Mouse (Mus musculus) embryonic facial prominence, embryonic 15.5 days (tissue): Measurements from ENCODE around the gene Bloc1s6. TPM values are rescaled to one million over a fixed set of nuclear protein-coding genes. Genes with fewer than 3 reads are reported as not detected.

Source experiments
- ATAC-seq: fragments of 200-750 bp; cut with Nextera tagmentation; 2 replicates; pipeline ENCODE4 v1.8.0; 2017; ENCODE audit warnings: low read depth, moderate TSS enrichment; ENCODE audit not compliant: insufficient number of reproducible peaks, low FRiP score, low TSS enrichment
- H3K27ac ChIP-seq: fragments of 300-500 bp; sonication (generic); replicated peaks from 2 replicates; pipeline ENCODE4 v1.5.1; 2015; ENCODE audit warnings: mild to moderate bottlenecking, inconsistent platforms
- H3K27me3 ChIP-seq: fragments of 300-500 bp; sonication (generic); 2 replicates; pipeline ENCODE4 v1.6.1; 2015; ENCODE audit warnings: inconsistent platforms
- H3K36me3 ChIP-seq: fragments of 300-500 bp; sonication (generic); 2 replicates; pipeline ENCODE4 v1.6.1; 2015; ENCODE audit warnings: mild to moderate bottlenecking, inconsistent platforms
- H3K4me1 ChIP-seq: fragments of 300-500 bp; sonication (generic); 2 replicates; pipeline ENCODE4 v1.6.1; 2015; ENCODE audit warnings: inconsistent platforms
- H3K4me2 ChIP-seq: fragments of 300-500 bp; sonication (generic); replicated peaks from 2 replicates; pipeline ENCODE4 v1.6.1; 2015; ENCODE audit warnings: mild to moderate bottlenecking, inconsistent platforms
- H3K4me3 ChIP-seq: fragments of 300-500 bp; sonication (generic); replicated peaks from 2 replicates; pipeline ENCODE4 v1.5.1; 2015; ENCODE audit warnings: mild to moderate bottlenecking, inconsistent platforms
- H3K9ac ChIP-seq: fragments of 300-500 bp; sonication (generic); 2 replicates; pipeline ENCODE4 v1.6.1; 2015; ENCODE audit warnings: inconsistent platforms
- H3K9me3 ChIP-seq: fragments of 300-500 bp; sonication (generic); replicated peaks from 2 replicates; pipeline ENCODE4 v1.6.1; 2016; ENCODE audit warnings: inconsistent platforms
- WGBS: fragments of 180-500 bp; shearing (Covaris S2); methylation state at CpG from one replicate; pipeline ENCODE4 v1.1.7; 2015; 5-methylcytosine and 5-hydroxymethylcytosine counted together
- polyA plus RNA-seq: library from polyadenylated mRNA; unstranded; fragments of >200 nt; fragmentation: Nextera tagmentation; extraction: Ambion mirVana; gene quantifications from 2 replicates; pipeline ENCODE4 v1.2.1, GENCODE M21; 2015

The Bloc1s6 gene
- polyA plus RNA-seq: 46.5 and 47.5 TPM in 2 replicates

DNA sequence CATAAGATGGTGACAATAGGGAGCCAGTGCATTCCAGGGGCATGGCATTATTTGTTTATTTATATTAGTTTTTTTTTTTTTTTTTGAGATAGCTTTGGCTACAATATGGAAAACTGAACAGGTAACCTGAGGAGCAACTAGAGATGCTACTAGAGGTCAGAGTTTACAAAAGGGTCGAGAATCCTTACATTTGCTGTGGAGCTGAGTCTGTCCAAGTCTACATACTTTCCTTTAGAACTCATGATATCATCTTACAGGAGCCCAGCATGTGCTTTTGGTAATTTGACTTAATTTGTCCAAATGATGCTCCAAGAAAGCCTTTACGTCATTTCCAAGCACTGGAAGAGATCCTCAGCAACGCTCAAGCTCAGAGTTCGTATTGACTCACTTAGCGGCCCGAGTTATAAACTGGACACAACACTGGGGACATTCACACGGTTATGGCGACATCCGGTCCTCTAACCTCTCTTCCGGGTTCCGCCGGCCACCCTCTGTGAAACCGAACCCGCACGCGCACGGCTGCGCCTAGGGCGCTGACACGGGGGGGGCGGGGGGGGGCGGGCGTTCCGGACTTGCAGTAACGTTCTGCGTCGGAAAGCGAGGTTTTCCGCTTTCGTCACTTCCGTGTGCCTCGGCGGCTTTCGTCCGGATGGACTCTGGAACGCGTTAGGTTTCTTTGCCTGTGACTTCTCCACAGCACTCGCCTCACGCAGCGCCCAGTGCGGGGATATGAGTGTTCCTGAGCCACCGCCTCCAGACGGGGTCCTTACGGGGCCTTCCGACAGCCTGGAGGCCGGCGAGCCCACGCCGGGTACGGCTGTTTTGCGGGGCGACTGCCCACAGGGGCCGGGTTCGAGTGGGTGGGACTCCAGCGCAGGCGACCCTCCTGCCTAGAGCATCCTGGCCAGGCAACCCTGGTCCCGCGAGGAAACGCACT, at the start of gene Bloc1s6:
Bloc1s6 (plus strand) TSS at position 610 of the 937 bp plus-strand sequence.
- Histone ChIP-seq H3K4me2 (peak within 1 kb of the TSS; percentile 67), H3K27me3 (0 out of 2 replicates have a peak, but pooled peaks cover 10% of the 10 kb centered on the region), H3K27ac (peak within 1 kb of the TSS; percentile 93), H3K4me1 (peaks cover 9% of the 10 kb centered on the region), H3K4me3 (peak within 1 kb of the TSS; percentile 82), H3K9ac (peak within 1 kb of the TSS; percentile 91), H3K9me3 (no peaks in the 10 kb centered on the region), H3K36me3 (no peaks in the 10 kb centered on the region)
- peak; percentile 91 for ATAC-seq
- under 1% methylated on average over 53 of the region's 59 CpGs for WGBS

DNA sequence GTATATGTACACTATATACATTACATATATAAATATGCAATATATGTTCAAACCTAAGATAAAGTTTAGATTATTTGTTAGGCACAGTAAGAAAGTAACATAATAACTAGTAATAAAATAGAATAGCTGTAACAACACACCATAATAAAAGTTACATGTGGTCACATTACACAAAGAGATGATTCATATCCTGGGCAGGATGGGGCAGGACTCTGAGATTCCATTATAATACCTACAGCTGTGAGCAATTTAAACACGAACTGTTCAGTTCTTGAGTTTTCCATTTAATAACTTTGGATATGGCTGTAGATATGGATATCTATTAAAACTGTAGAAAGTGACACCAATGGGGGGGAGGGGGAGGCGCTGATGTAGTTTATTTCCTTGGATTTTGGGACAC, 40.8 kb upstream of the Bloc1s6 start:
- H3K27ac ChIP-seq: no peak overlapping the region
- WGBS: 52% methylated on average over 2 of the region's 2 CpGs
- H3K36me3 ChIP-seq: no peaks in the 10 kb centered on the region
- H3K4me2 ChIP-seq: no peak overlapping the region
- no peak overlapping the region for H3K9ac ChIP-seq
- no peak overlapping the region for H3K4me3 ChIP-seq
- H3K4me1 ChIP-seq: peaks cover 9% of the 10 kb centered on the region
- H3K27me3 ChIP-seq: no peaks in the 10 kb centered on the region
- ATAC-seq: no peak
- no peaks in the 10 kb centered on the region for H3K9me3 ChIP-seq

DNA sequence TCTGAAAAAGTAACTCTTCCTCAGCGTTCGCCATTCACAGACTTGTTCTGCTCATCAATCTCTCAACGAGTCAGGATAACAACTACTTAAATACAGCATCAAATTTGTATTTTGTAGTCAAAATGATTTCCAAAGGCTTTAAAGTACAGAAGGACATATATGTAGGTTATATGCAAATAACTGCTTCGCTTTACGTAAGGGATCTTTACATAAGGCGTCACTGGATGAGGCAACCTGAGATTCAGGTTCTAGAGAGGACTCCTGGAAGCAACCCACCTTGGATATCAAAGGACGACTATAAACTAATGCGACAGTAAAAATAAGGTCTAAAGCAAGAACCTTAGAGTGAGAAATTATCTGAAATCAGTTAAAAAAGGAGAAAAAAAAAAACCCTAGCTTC, 37.3 kb upstream of the Bloc1s6 start:
- H3K27ac ChIP-seq: no peak overlapping the region
- H3K27me3 ChIP-seq: no peaks in the 10 kb centered on the region
- ATAC-seq: no peak
- no peaks in the 10 kb centered on the region for H3K9me3 ChIP-seq
- H3K4me1 ChIP-seq: peaks cover 12% of the 10 kb centered on the region
- peak overlapping the region; percentile 72 for H3K4me2 ChIP-seq
- H3K9ac ChIP-seq: no peak overlapping the region; the same call in 1 of the 2 replicates
- H3K4me3 ChIP-seq: peak overlapping the region; percentile 76
- H3K36me3 ChIP-seq: no peaks in the 10 kb centered on the region
- 61% methylated on average over 8 of the region's 8 CpGs for WGBS

DNA sequence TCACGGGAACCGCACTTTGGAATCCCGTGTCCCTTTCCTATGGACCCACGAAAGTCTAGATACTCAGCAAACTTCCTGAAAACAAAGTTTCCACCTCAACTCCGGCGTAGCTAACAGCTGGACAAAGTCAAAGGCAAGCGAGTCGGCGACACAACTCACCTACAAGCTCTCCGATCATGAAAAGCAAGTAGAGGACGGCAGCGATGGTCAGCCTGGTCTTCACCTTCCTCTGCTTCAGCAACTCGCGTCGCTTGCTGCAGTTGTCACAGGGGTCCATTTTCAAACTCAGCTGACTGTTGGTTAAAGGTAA, 36.5 kb upstream of the Bloc1s6 start:
- WGBS: under 1% methylated on average over 15 of the region's 15 CpGs
- Histone ChIP-seq H3K27me3 (no peaks in the 10 kb centered on the region), H3K4me3 (peak overlapping the region; percentile 76), H3K9ac (peak overlapping the region; percentile 47), H3K27ac (peak overlapping the region; percentile 74; the same call in 1 of the 2 replicates), H3K9me3 (no peaks in the 10 kb centered on the region), H3K4me2 (peak overlapping the region; percentile 72), H3K36me3 (no peaks in the 10 kb centered on the region), H3K4me1 (peaks cover 12% of the 10 kb centered on the region)
- no peak for ATAC-seq

DNA sequence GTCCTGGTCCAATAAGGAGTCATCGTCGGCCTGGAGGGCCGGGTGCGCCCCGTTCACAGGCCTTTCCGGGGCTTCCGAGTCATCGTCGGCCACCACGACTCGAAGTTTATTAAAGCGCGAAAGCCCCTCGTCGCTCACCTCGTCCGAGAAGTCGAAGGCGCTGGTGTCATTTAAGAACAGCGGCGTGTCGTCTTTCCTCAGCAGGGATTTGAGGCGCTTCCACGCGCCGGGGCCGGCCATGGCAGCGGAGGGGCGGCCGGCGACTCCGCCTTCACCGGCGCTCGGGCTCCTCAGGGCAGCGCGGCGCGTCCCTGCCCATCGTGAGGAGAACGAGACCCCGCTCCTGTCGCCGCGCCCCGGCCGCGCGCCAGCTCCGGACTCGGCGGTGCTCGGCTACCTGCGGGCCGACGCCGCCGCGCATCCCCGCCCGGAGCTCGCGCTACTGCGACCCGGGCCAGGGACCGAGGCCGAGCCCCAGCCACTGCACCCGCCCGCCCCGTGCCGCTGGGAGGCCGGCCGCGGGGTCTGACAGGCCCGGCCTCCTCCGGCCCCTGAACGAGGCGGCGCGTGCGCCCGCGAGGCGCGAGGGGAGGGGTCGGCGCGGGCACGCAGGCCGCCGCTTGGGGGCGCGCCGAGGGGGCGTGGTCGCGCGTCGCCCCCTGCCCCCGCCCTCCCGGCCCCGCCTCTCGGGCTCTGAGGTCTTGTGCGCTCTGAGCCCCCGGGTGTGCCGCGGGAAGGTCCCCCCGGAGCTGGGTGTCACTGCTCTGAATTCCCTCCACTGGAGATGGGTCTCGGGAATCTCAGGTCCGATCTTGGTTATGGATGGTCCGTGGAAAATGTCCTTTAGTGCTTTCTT, 35.9 kb upstream of the Bloc1s6 start, which contains the start of gene Slc30a4:
Slc30a4 (minus strand) TSS at position 483 of the 856 bp plus-strand sequence.
- under 1% methylated on average over 108 of the region's 111 CpGs for WGBS
- peak within 1 kb of the TSS; percentile 72 for H3K4me2 ChIP-seq
- H3K27me3 ChIP-seq: no peaks in the 10 kb centered on the region
- peak; percentile 95 for ATAC-seq
- peak within 1 kb of the TSS; percentile 76 for H3K4me3 ChIP-seq
- H3K27ac ChIP-seq: peak within 1 kb of the TSS; percentile 74; the same call in 1 of the 2 replicates
- H3K9me3 ChIP-seq: no peaks in the 10 kb centered on the region
- peaks cover 12% of the 10 kb centered on the region for H3K4me1 ChIP-seq
- H3K9ac ChIP-seq: peak within 1 kb of the TSS; percentile 47
- no peaks in the 10 kb centered on the region for H3K36me3 ChIP-seq

DNA sequence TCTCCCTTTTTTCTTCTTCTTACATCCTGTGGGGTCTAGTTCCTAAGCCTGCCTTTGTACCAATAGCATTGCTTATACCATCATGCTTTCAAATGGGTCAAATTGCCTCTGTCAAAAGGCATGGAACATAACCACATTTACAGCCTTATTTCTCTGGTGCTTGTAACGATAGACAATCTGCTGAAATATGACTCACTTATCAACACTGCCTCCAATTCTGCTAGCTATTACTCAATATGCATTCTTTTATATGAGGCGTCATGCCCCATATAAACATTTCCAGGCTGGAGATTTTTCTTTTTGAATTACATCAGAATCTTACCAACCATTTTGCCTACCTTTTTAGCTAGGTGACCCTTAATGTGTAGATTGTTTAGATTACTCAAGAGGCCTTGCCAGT, 33.7 kb upstream of the Bloc1s6 start:
- no peak for ATAC-seq
- H3K9ac ChIP-seq: no peak overlapping the region
- no peaks in the 10 kb centered on the region for H3K27me3 ChIP-seq
- WGBS: 67% methylated on average over 2 of the region's 2 CpGs
- peaks cover 12% of the 10 kb centered on the region for H3K4me1 ChIP-seq
- no peaks in the 10 kb centered on the region for H3K36me3 ChIP-seq
- H3K9me3 ChIP-seq: no peaks in the 10 kb centered on the region
- H3K27ac ChIP-seq: no peak overlapping the region
- H3K4me2 ChIP-seq: no peak overlapping the region
- H3K4me3 ChIP-seq: no peak overlapping the region

DNA sequence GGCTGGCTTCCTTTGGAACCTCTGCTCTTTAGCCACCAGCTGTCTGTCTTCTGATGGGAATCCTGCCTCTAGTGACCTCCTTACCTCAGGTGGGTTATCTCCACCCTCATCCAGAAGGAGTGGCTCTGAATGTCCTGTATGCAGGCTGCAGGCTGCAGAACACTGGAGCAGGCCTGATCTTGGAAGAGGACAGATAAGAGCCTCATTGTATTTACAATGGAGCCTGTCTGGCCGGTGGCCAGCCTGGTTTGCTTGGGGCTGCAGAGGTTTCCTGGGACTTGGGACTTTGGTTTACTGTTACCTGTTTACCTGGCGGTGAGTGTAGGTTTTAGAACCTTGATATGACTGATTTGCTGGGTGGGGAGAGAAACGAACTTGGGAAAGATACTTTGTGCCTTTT, 30.2 kb upstream of the Bloc1s6 start:
- Histone ChIP-seq H3K36me3 (no peaks in the 10 kb centered on the region), H3K4me3 (no peak overlapping the region), H3K27me3 (no peaks in the 10 kb centered on the region), H3K4me2 (no peak overlapping the region), H3K9ac (no peak overlapping the region), H3K27ac (no peak overlapping the region), H3K9me3 (no peaks in the 10 kb centered on the region), H3K4me1 (0 out of 2 replicates have a peak, but pooled peaks cover under 1% of the 10 kb centered on the region)
- WGBS: 46% methylated on average over 3 of the region's 3 CpGs
- ATAC-seq: no peak

DNA sequence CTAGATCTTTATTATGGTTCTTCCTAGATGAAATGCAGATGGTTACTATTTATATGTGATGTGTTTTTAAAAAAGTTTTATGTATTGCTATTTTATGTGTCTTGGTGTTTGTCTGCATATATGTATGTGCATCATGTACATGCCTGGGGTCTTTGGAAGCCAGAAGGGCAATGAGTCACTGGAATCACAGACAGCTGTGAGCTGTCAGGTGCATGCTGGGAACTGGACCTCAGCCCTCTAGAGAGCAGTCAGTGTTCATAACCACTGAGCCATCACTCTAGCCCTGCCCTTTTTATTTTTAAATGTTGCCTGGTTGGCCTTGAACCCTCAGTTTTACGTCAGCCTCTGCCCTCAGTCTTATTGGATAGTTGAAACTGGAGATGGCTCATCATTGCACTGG, 29.1 kb upstream of the Bloc1s6 start:
- WGBS: 64% methylated on average over 1 of the region's 1 CpGs

DNA sequence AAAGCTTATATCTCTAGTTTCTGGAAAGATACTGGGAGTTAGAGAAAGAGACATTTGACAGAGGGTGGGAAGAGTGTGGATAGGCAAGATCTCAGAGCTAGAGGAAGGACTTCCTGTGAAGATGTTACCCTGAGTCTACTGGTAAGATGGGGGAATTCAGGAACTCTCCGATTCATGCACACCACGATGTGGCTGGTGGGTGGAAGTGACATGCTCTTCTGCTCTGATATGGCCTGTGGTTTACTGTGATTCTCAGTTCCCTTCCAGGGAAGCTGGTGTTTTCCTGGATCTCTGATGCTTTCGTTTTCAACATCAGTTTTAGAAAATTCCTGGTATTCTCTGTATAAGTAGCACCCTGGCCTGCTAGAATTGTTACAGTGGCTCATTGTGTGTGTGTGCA, 26.4 kb upstream of the Bloc1s6 start:
- 73% methylated on average over 3 of the region's 3 CpGs for WGBS
- ATAC-seq: no peak

More for the DNA sequence above, 29.1 kb upstream of the Bloc1s6 start:
- no peaks in the 10 kb centered on the region for H3K9me3 ChIP-seq
- H3K4me2 ChIP-seq: no peak overlapping the region
- no peak overlapping the region for H3K27ac ChIP-seq
- no peaks in the 10 kb centered on the region for H3K27me3 ChIP-seq
- H3K36me3 ChIP-seq: no peaks in the 10 kb centered on the region
- no peak overlapping the region for H3K4me3 ChIP-seq
- no peaks in the 10 kb centered on the region for H3K4me1 ChIP-seq
- no peak overlapping the region for H3K9ac ChIP-seq
- ATAC-seq: no peak

DNA sequence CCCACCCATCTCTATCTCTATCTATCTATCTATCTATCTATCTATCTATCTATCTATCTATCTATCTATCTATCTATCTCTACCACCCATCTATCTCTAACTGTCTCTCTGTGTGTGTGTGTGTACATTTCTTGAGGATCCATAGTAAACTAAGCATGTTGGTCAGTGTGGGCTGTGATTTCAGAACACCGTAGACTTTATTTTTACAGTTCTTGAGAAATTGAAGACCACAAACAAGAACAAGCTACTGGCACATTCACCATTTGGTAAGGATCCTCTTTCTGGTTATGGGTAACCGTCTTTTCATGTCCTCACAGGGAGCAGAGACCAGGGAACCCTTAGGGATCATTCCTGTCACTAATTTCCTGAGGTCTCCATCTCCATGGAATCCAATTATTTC, 25.5 kb upstream of the Bloc1s6 start:
- H3K9ac ChIP-seq: no peak overlapping the region
- no peak overlapping the region for H3K4me2 ChIP-seq
- H3K27me3 ChIP-seq: no peaks in the 10 kb centered on the region
- no peak overlapping the region for H3K4me3 ChIP-seq
- no peak overlapping the region for H3K27ac ChIP-seq
- ATAC-seq: no peak
- no peaks in the 10 kb centered on the region for H3K9me3 ChIP-seq
- H3K4me1 ChIP-seq: no peaks in the 10 kb centered on the region
- 79% methylated on average over 2 of the region's 2 CpGs for WGBS
- no peaks in the 10 kb centered on the region for H3K36me3 ChIP-seq

More for the DNA sequence above, 26.4 kb upstream of the Bloc1s6 start:
- H3K9me3 ChIP-seq: no peaks in the 10 kb centered on the region
- H3K9ac ChIP-seq: no peak overlapping the region
- no peaks in the 10 kb centered on the region for H3K36me3 ChIP-seq
- H3K27ac ChIP-seq: no peak overlapping the region
- H3K4me2 ChIP-seq: no peak overlapping the region
- H3K4me1 ChIP-seq: no peaks in the 10 kb centered on the region
- H3K4me3 ChIP-seq: no peak overlapping the region
- H3K27me3 ChIP-seq: no peaks in the 10 kb centered on the region

DNA sequence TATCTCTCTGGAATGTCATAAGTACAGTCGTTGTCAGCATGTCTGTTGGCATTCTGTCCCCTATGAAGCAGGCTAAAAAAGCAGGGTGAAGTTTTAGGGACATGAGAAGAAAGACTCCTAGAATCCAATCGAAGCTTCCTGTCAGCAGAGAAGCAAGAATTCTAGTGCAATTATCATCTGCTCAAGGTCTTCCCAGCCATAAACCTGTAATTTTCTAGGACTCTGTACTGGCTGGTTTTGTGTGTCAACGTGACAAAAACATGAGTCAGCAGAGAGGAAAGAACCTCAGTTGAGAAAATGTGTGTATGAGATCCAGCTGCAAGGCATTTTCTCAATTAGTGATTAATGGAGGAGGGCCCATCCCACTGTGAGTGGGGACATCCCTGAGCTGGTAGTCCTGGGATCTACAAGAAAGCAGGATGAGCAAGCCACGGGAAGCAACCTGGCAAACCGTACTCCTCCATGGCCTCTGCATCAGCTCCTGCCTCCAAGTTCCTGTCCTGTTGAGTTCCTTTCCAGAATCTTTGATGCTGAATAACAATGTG, 23.1 kb upstream of the Bloc1s6 start:
- ATAC-seq: no peak
- Histone ChIP-seq H3K4me2 (no peak overlapping the region), H3K4me3 (no peak overlapping the region), H3K9me3 (no peaks in the 10 kb centered on the region), H3K27me3 (no peaks in the 10 kb centered on the region), H3K4me1 (no peaks in the 10 kb centered on the region), H3K36me3 (no peaks in the 10 kb centered on the region), H3K9ac (no peak overlapping the region), H3K27ac (no peak overlapping the region)
- WGBS: 50% methylated on average over 5 of the region's 5 CpGs
